Mouse (Mus musculus): ENCODE measurements around the gene Cbx3.

GRCm38 (mm10) chr6:51442191-51442835 lies 27.8 kb upstream of the Cbx3 start:
- no peak for TF ChIP-seq JUN (IDR thresholded peaks at IDR 0.05; ENCODE audit: insufficient read depth, low read depth, low read length)
- TF ChIP-seq ETS1 (conservative IDR thresholded peaks at IDR 0.05; ENCODE audit: low read depth, low read length) = no peak
- TF ChIP-seq POLR2A (IDR thresholded peaks at IDR 0.05; ENCODE audit: low read depth, low read length) = no peak

All from CH12.LX (cell line).